Mouse (Mus musculus) granulocyte monocyte progenitor cell, adult 5-6 weeks (primary cell): ENCODE measurements around the gene Myh10. TPM values are rescaled to one million over a fixed set of nuclear protein-coding genes. Genes with fewer than 3 reads are reported as not detected.

Experiments used
- ATAC-seq: replicated peaks from 2 replicates; pipeline ENCODE4 v1.8.0; 2016; ENCODE audit warnings: mild to moderate bottlenecking, moderate TSS enrichment, inconsistent platforms; ENCODE audit not compliant: poor library complexity, severe bottlenecking
- total RNA-seq, 2 experiments: library from RNA; stranded (forward) in 1 of 2; stranded (reverse) in 1 of 2; fragments of 200-712, 200-1000 nt in 1 of 2; fragments of >200 nt in 1 of 2; fragmentation: Nextera tagmentation in 1 of 2; gene quantifications; 2 replicates each; pipeline ENCODE4 v1.2.3; 2014 to 2017

Myh10 gene
- total RNA-seq, 2 experiments from 2014 or later = 0.21 to 0.37 TPM

- ATAC-seq = peak; percentile 36
Measured at GRCm38 (mm10) chr11:68852486-68852901, 161.1 kb downstream of the Myh10 start.

GRCm38 (mm10) chr11:68852932-68853409, 161.6 kb downstream of the Myh10 start:
- peak; percentile 94 for ATAC-seq

GRCm38 (mm10) chr11:68853611-68854401, 162.4 kb downstream of the Myh10 start:
- peak; percentile 41 for ATAC-seq

- ATAC-seq = no peak
Measured at GRCm38 (mm10) chr11:68854621-68855020, 163.3 kb downstream of the Myh10 start.

GRCm38 (mm10) chr11:68857329-68857728, 166.0 kb downstream of the Myh10 start:
- ATAC-seq = no peak

GRCm38 (mm10) chr11:68859943-68860593, 168.7 kb downstream of the Myh10 start:
- no peak for ATAC-seq

GRCm38 (mm10) chr11:68862260-68862659, 170.9 kb downstream of the Myh10 start:
- ATAC-seq = no peak

- ATAC-seq = peak; percentile 87
Measured at GRCm38 (mm10) chr11:68863631-68864091, 172.3 kb downstream of the Myh10 start.

- ATAC-seq = 0 out of 2 replicates have a peak, but pooled peaks have one; percentile 14
Measured at GRCm38 (mm10) chr11:68864544-68865189, 173.3 kb downstream of the Myh10 start.

Other genes starting within 250 kb of the Myh10 start
- 5.7 and 7.8 TPM in 2 replicates for gene Pik3r6, start 188.5 kb upstream of the Myh10 start, total RNA-seq (2014; fragmentation: Nextera tagmentation)
- gene Pik3r6, start 188.5 kb upstream of the Myh10 start, total RNA-seq (2017) = 9.7 and 16.4 TPM in 2 replicates
- gene Mfsd6l, start 135.4 kb upstream of the Myh10 start, total RNA-seq (2014; fragmentation: Nextera tagmentation) = 0.88 TPM in 1 of 2 replicates, not detected in the other
- 0.26 TPM in 1 of 2 replicates, not detected in the other for gene Mfsd6l, start 135.4 kb upstream of the Myh10 start, total RNA-seq (2017)
- gene Ccdc42, start 104.5 kb upstream of the Myh10 start, total RNA-seq (2014; fragmentation: Nextera tagmentation) = not detected in 2 replicates
- gene Ccdc42, start 104.5 kb upstream of the Myh10 start, total RNA-seq (2017) = not detected in 2 replicates
- gene Ndel1, start 180.3 kb downstream of the Myh10 start, total RNA-seq (2014; fragmentation: Nextera tagmentation) = 18.9 and 24.5 TPM in 2 replicates
- gene Ndel1, start 180.3 kb downstream of the Myh10 start, total RNA-seq (2017) = 41.7 and 42.7 TPM in 2 replicates
- not detected in 2 replicates for gene Rnf222, start 197.0 kb downstream of the Myh10 start, total RNA-seq (2014; fragmentation: Nextera tagmentation)
- gene Rnf222, start 197.0 kb downstream of the Myh10 start, total RNA-seq (2017) = not detected in 2 replicates
- gene Rpl26, start 210.0 kb downstream of the Myh10 start, total RNA-seq (2014; fragmentation: Nextera tagmentation) = 5,141 and 5,287 TPM in 2 replicates
- gene Rpl26, start 210.0 kb downstream of the Myh10 start, total RNA-seq (2017) = 5,847 and 6,613 TPM in 2 replicates
- not detected in 2 replicates for gene Odf4, start 235.5 kb downstream of the Myh10 start, total RNA-seq (2014; fragmentation: Nextera tagmentation)
- not detected in 2 replicates for gene Odf4, start 235.5 kb downstream of the Myh10 start, total RNA-seq (2017)